Mouse (Mus musculus): ENCODE data around the gene Ccdc34. TPM values are rescaled to one million over a fixed set of nuclear protein-coding genes. Genes with fewer than 3 reads are reported as not detected.

The Ccdc34 gene
- polyA plus RNA-seq, 1 experiment, result 45.9 TPM

DNA sequence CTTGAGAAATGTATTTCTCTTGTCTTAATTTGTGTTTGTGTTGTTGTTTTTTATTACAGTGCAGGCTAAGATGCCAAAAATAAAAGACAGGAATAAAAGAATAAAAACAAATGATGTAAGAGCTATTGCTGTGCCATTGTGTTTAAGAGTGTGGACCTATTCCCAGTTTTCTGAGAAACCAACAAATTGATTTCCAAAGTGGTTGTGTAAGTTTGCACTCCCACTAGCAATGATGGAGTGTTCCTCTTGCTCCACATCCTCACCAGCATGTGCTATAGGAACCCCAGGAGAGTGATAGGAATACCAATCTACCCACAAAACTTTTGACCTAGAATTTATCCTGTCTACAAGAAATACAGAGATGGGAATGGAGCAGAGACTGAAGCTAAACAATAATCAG is 150.7 kb downstream of the Ccdc34 start:
- Histone ChIP-seq H3K9ac (ENCODE audit: low read depth, poor library complexity, severe bottlenecking) (no peak overlapping the region), H3K9me3 (replicated peaks; ENCODE audit: control insufficient read depth, insufficient read depth, low read length, poor library complexity, severe bottlenecking) (no peaks in the 10 kb centered on the region), H3K4me1 (ENCODE audit: control insufficient read depth, insufficient read depth, low read length) (peaks cover 2% of the 10 kb centered on the region), H3K27me3 (ENCODE audit: control insufficient read depth, insufficient read depth, low read length, poor library complexity, severe bottlenecking) (0 out of 2 replicates have a peak, but pooled peaks cover 1% of the 10 kb centered on the region), H3K27ac (ENCODE audit: insufficient read depth, low read length) (no peak overlapping the region), H3K36me3 (ENCODE audit: control insufficient read depth, insufficient read depth, low read length, poor library complexity, severe bottlenecking) (no peaks in the 10 kb centered on the region), H3K4me3 (ENCODE audit: low read depth, low read length) (no peak overlapping the region)
- TF ChIP-seq POLR2A (IDR thresholded peaks at IDR 0.05; ENCODE audit: insufficient read depth, low read length) (no peak), CTCF (IDR thresholded peaks at IDR 0.05; ENCODE audit: low read depth, low read length) (no peak), EP300 (IDR thresholded peaks at IDR 0.05; ENCODE audit: insufficient read depth, low read depth, low read length) (no peak)

DNA sequence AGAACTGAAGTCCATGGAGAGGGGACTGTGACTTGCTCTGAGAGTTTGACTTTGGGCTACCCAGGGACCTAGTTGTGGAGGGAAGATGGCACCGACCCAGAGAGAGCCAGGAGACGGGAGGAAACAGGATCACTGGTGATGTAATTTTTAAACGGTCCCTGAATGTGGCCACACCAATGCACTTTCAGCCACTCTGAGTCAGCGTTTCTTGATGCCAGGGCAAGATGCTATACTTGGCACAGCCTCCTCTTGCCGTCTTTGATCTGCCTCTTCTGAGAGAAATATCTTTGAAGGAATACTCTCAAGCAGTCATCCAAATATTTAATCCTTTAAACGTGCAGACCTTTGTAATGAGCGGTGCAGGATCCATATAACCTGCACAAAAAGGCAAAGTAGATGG is 154.8 kb downstream of the Ccdc34 start:
- H3K9ac ChIP-seq (ENCODE audit: low read depth, poor library complexity, severe bottlenecking), result no peak overlapping the region
- no peak overlapping the region for H3K4me3 ChIP-seq (ENCODE audit: low read depth, low read length)
- TF ChIP-seq EP300 (IDR thresholded peaks at IDR 0.05; ENCODE audit: insufficient read depth, low read depth, low read length) (no peak), CTCF (IDR thresholded peaks at IDR 0.05; ENCODE audit: low read depth, low read length) (no peak), POLR2A (IDR thresholded peaks at IDR 0.05; ENCODE audit: insufficient read depth, low read length) (no peak)
- H3K4me1 ChIP-seq (ENCODE audit: control insufficient read depth, insufficient read depth, low read length), result peaks cover 2% of the 10 kb centered on the region
- no peaks in the 10 kb centered on the region for H3K27me3 ChIP-seq (ENCODE audit: control insufficient read depth, insufficient read depth, low read length, poor library complexity, severe bottlenecking)
- no peak overlapping the region for H3K27ac ChIP-seq (ENCODE audit: insufficient read depth, low read length)
- no peaks in the 10 kb centered on the region for H3K9me3 ChIP-seq (replicated peaks; ENCODE audit: control insufficient read depth, insufficient read depth, low read length, poor library complexity, severe bottlenecking)
- no peaks in the 10 kb centered on the region for H3K36me3 ChIP-seq (ENCODE audit: control insufficient read depth, insufficient read depth, low read length, poor library complexity, severe bottlenecking)

DNA sequence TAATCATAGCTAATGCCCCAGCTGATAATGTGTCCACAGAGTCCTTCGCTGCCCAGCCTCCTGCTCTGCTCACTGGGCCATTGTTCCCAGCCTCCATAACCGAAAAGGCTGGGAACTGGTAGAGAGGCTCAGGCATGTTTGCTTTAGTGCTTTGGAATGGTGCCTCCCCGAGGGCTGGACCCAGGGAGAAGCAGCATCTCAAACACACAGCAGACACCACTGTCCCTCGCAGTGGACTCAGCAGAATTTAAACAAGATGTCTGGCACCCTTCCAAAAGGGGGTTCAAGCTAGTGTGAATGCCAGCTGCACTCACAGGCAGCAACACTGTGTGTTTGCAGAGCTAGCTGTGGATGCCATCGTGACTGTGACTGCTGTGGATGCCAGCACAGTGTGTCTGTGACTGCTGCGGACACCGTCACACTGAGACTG is 156.2 kb downstream of the Ccdc34 start:
- Histone ChIP-seq H3K27ac (ENCODE audit: insufficient read depth, low read length) (no peak overlapping the region), H3K9ac (ENCODE audit: low read depth, poor library complexity, severe bottlenecking) (no peak overlapping the region)

DNA sequence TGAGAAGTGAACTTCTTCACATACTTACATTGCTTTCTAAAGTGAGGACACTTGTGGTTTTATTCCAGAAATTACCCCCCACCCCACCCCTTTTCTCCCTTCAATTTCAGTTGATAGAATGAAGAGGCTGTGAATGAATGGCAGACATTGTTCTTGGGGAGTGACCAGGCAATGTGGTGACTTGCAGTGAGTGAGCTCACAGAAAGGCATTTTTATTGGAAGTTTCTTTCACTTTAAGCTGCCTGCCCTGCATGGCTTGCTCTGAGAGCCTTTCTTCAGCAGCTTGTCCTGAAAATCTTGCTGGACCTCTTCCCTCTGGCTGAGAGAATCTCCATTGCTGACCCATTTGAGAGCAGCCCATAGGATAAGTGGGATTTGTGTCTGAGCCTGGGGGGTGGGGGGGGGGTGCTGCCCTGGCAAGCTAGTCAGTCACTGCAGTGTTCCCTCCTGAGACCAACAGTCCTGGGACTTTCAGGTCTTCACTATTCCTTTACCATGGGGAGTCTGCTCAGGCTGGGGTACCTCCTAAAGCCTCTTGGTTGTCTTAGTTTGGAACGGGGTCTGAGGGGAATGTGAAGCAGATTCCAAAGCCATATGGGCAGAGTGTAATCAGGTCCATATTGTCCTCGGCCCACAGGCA is 159.3 kb downstream of the Ccdc34 start:
- H3K27me3 ChIP-seq (ENCODE audit: control insufficient read depth, insufficient read depth, low read length, poor library complexity, severe bottlenecking), result no peaks in the 10 kb centered on the region
- H3K4me1 ChIP-seq (ENCODE audit: control insufficient read depth, insufficient read depth, low read length), result peaks cover 2% of the 10 kb centered on the region
- no peak overlapping the region for H3K4me3 ChIP-seq (ENCODE audit: low read depth, low read length)
- no peaks in the 10 kb centered on the region for H3K9me3 ChIP-seq (replicated peaks; ENCODE audit: control insufficient read depth, insufficient read depth, low read length, poor library complexity, severe bottlenecking)
- no peak overlapping the region for H3K9ac ChIP-seq (ENCODE audit: low read depth, poor library complexity, severe bottlenecking)
- no peak overlapping the region for H3K27ac ChIP-seq (ENCODE audit: insufficient read depth, low read length)
- TF ChIP-seq CTCF (IDR thresholded peaks at IDR 0.05; ENCODE audit: low read depth, low read length) (no peak), EP300 (IDR thresholded peaks at IDR 0.05; ENCODE audit: insufficient read depth, low read depth, low read length) (no peak), POLR2A (IDR thresholded peaks at IDR 0.05; ENCODE audit: insufficient read depth, low read length) (no peak)
- H3K36me3 ChIP-seq (ENCODE audit: control insufficient read depth, insufficient read depth, low read length, poor library complexity, severe bottlenecking), result no peaks in the 10 kb centered on the region

More for the DNA sequence above, 156.2 kb downstream of the Ccdc34 start:
- no peaks in the 10 kb centered on the region for H3K36me3 ChIP-seq (ENCODE audit: control insufficient read depth, insufficient read depth, low read length, poor library complexity, severe bottlenecking)
- no peaks in the 10 kb centered on the region for H3K9me3 ChIP-seq (replicated peaks; ENCODE audit: control insufficient read depth, insufficient read depth, low read length, poor library complexity, severe bottlenecking)
- H3K4me1 ChIP-seq (ENCODE audit: control insufficient read depth, insufficient read depth, low read length), result peaks cover 2% of the 10 kb centered on the region
- TF ChIP-seq EP300 (IDR thresholded peaks at IDR 0.05; ENCODE audit: insufficient read depth, low read depth, low read length) (no peak), CTCF (IDR thresholded peaks at IDR 0.05; ENCODE audit: low read depth, low read length) (no peak), POLR2A (IDR thresholded peaks at IDR 0.05; ENCODE audit: insufficient read depth, low read length) (no peak)
- no peak overlapping the region for H3K4me3 ChIP-seq (ENCODE audit: low read depth, low read length)
- no peaks in the 10 kb centered on the region for H3K27me3 ChIP-seq (ENCODE audit: control insufficient read depth, insufficient read depth, low read length, poor library complexity, severe bottlenecking)

DNA sequence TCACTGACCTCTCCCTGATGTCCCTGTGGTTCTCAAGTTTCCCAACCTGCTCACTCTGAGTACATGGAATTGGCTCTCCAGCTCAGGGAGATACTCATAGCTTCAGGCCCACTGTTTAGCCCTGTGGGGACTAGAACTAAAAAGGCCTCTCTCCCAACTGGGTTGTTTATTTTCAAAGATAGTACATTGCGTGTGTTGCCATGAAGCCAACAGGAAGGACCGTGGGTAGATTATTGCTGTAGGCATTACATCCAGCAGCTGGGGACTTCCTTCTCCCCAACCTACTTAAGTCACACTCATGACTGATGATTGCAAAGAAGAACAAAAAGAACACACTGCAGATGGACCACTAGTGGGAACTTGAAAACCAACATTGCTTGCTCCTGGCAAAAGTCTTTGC is 159.8 kb downstream of the Ccdc34 start:
- Histone ChIP-seq H3K27me3 (ENCODE audit: control insufficient read depth, insufficient read depth, low read length, poor library complexity, severe bottlenecking) (no peaks in the 10 kb centered on the region), H3K36me3 (ENCODE audit: control insufficient read depth, insufficient read depth, low read length, poor library complexity, severe bottlenecking) (no peaks in the 10 kb centered on the region), H3K9me3 (replicated peaks; ENCODE audit: control insufficient read depth, insufficient read depth, low read length, poor library complexity, severe bottlenecking) (no peaks in the 10 kb centered on the region), H3K4me3 (ENCODE audit: low read depth, low read length) (no peak overlapping the region), H3K9ac (ENCODE audit: low read depth, poor library complexity, severe bottlenecking) (no peak overlapping the region), H3K4me1 (ENCODE audit: control insufficient read depth, insufficient read depth, low read length) (no peaks in the 10 kb centered on the region), H3K27ac (ENCODE audit: insufficient read depth, low read length) (no peak overlapping the region)
- TF ChIP-seq CTCF (IDR thresholded peaks at IDR 0.05; ENCODE audit: low read depth, low read length), result no peak
- TF ChIP-seq POLR2A (IDR thresholded peaks at IDR 0.05; ENCODE audit: insufficient read depth, low read length), result no peak
- no peak for TF ChIP-seq EP300 (IDR thresholded peaks at IDR 0.05; ENCODE audit: insufficient read depth, low read depth, low read length)

DNA sequence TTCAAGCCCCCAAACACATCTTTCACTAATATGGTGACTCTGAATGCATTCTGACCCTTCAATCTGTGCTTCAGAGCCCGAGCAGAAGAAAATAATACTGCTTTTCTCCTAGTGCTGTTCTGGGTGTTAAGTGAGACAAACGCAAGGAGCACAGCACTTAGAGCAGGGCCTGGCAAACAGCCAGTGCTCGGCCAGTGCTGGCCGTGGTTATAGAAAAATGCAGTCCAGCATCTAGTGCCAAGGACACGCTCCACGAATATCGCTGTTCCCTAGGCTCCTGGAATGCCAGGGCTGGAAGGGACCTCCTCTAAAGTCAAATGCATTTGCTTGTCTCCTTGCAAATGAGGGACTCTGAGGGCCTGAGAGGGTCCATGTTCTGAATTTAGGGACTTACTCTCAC is 160.3 kb downstream of the Ccdc34 start:
- Histone ChIP-seq H3K4me3 (ENCODE audit: low read depth, low read length) (no peak overlapping the region), H3K9ac (ENCODE audit: low read depth, poor library complexity, severe bottlenecking) (no peak overlapping the region), H3K4me1 (ENCODE audit: control insufficient read depth, insufficient read depth, low read length) (no peaks in the 10 kb centered on the region), H3K36me3 (ENCODE audit: control insufficient read depth, insufficient read depth, low read length, poor library complexity, severe bottlenecking) (no peaks in the 10 kb centered on the region), H3K9me3 (replicated peaks; ENCODE audit: control insufficient read depth, insufficient read depth, low read length, poor library complexity, severe bottlenecking) (no peaks in the 10 kb centered on the region), H3K27ac (ENCODE audit: insufficient read depth, low read length) (no peak overlapping the region), H3K27me3 (ENCODE audit: control insufficient read depth, insufficient read depth, low read length, poor library complexity, severe bottlenecking) (no peaks in the 10 kb centered on the region)
- TF ChIP-seq EP300 (IDR thresholded peaks at IDR 0.05; ENCODE audit: insufficient read depth, low read depth, low read length) (no peak), CTCF (IDR thresholded peaks at IDR 0.05; ENCODE audit: low read depth, low read length) (no peak), POLR2A (IDR thresholded peaks at IDR 0.05; ENCODE audit: insufficient read depth, low read length) (no peak)

Measured in ES-Bruce4 (cell line).